Mouse (Mus musculus) forebrain, embryonic 16.5 days (tissue): ENCODE data around the gene Eng. TPM values are rescaled to one million over a fixed set of nuclear protein-coding genes. Genes with fewer than 3 reads are reported as not detected.

Experiments
- ATAC-seq: fragments of 200-750 bp; cut with Nextera tagmentation; 2 replicates; pipeline ENCODE4 v1.8.0; 2017; ENCODE audit warnings: mild to moderate bottlenecking, moderate library complexity
- H3K27ac ChIP-seq: fragments of 300-500 bp; sonication (generic); 2 replicates; pipeline ENCODE4 v1.5.1; 2014; ENCODE audit warnings: low read length, control low read depth
- H3K27me3 ChIP-seq: fragments of 300-500 bp; sonication (generic); replicated peaks from 2 replicates; pipeline ENCODE4 v1.6.1; 2014; ENCODE audit warnings: low read length; ENCODE audit not compliant: control insufficient read depth, insufficient read depth
- H3K36me3 ChIP-seq: fragments of 300-500 bp; sonication (generic); 2 replicates; pipeline ENCODE4 v1.6.1; 2014; ENCODE audit not compliant: control insufficient read depth, insufficient read depth
- H3K4me1 ChIP-seq: fragments of 300-500 bp; sonication (generic); replicated peaks from 2 replicates; pipeline ENCODE4 v1.6.1; 2014; ENCODE audit warnings: low read length; ENCODE audit not compliant: control insufficient read depth, insufficient read depth
- H3K4me2 ChIP-seq: fragments of 300-500 bp; sonication (generic); 2 replicates; pipeline ENCODE4 v1.6.1; 2014; ENCODE audit warnings: mild to moderate bottlenecking, low read length, control low read depth
- H3K4me3 ChIP-seq: fragments of 300-500 bp; sonication (generic); replicated peaks from 2 replicates; pipeline ENCODE4 v1.5.1; 2014; ENCODE audit warnings: mild to moderate bottlenecking, low read length, control low read depth
- H3K9ac ChIP-seq: fragments of 300-500 bp; sonication (generic); replicated peaks from 2 replicates; pipeline ENCODE4 v1.6.1; 2014; ENCODE audit warnings: low read depth, low read length, control low read depth
- H3K9me3 ChIP-seq: fragments of 300-500 bp; sonication (generic); 2 replicates; pipeline ENCODE4 v1.6.1; 2016; ENCODE audit warnings: low read length; ENCODE audit not compliant: control insufficient read depth
- WGBS: fragments of 180-500 bp; shearing (Covaris S2); extraction: QIAGEN DNeasy Blood & Tissue Kit; methylation state at CpG from one replicate; pipeline ENCODE4 v1.1.7; 2014; 5-methylcytosine and 5-hydroxymethylcytosine counted together
- polyA plus RNA-seq: library from polyadenylated mRNA; unstranded; fragments of >200 nt; fragmentation: Nextera tagmentation; extraction: Ambion mirVana; gene quantifications from 2 replicates; pipeline ENCODE4 v1.2.1, GENCODE M21; 2015

Gene Eng
- polyA plus RNA-seq, 1 experiment from 2014 or later, result 27.3 TPM

DNA sequence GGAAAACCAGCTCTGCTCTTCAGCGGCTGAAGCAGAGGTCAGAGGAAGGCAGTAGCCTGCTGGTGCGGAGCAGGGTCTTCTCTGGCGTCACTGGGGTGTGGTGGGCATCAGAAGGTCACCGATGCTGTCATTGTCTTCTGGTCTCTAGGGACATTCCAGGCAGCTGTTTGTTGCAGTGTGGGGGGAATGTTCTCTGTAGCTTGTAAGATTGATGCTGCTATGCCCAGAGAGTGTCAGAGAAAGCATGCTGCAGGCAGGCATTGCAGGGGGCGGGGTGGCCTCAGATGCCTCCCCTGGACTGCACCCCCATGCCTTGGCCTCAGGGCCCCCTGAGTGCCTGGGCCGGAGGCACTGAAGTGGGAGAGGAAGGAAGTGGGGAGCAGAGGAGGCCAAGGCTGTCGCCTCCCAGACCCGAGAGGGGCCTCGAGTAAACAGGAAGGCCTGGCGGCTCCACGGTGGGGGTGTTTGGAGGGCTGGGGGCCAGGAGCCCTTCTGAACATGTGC lies 8.6 kb upstream of the Eng start:
- Histone ChIP-seq H3K4me2 (no peak overlapping the region), H3K4me3 (no peak overlapping the region), H3K27me3 (no peaks in the 10 kb centered on the region), H3K9me3 (no peaks in the 10 kb centered on the region), H3K27ac (no peak overlapping the region), H3K9ac (no peak overlapping the region), H3K4me1 (no peaks in the 10 kb centered on the region), H3K36me3 (no peaks in the 10 kb centered on the region; the same call in 1 of the 2 replicates)
- no peak for ATAC-seq
- 55% methylated on average over 11 of the region's 11 CpGs for WGBS

DNA sequence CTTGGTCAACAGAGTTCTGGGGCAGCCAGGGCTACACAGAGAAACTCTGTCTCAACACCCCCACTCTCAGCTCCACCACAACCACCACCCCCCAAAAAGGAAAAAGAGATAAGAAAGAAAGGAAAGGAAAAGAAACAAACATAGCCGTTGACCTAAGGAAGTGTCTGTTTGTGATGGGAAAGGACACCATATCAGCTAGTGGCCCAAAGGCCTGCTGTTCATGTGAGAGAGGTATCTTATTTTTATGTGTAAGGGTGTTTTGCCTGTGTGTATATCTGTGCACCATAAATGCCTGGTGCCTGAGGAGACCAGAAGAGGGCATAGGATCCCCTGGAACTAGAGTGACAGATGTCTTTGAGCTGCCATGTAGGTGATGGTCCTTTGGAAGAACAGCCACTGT lies 6.8 kb upstream of the Eng start:
- Histone ChIP-seq H3K36me3 (no peaks in the 10 kb centered on the region), H3K4me3 (no peak overlapping the region), H3K27me3 (no peaks in the 10 kb centered on the region), H3K4me2 (no peak overlapping the region), H3K4me1 (no peaks in the 10 kb centered on the region), H3K9me3 (no peaks in the 10 kb centered on the region), H3K9ac (no peak overlapping the region), H3K27ac (no peak overlapping the region)
- ATAC-seq, result no peak
- 94% methylated on average over 1 of the region's 1 CpGs for WGBS

DNA sequence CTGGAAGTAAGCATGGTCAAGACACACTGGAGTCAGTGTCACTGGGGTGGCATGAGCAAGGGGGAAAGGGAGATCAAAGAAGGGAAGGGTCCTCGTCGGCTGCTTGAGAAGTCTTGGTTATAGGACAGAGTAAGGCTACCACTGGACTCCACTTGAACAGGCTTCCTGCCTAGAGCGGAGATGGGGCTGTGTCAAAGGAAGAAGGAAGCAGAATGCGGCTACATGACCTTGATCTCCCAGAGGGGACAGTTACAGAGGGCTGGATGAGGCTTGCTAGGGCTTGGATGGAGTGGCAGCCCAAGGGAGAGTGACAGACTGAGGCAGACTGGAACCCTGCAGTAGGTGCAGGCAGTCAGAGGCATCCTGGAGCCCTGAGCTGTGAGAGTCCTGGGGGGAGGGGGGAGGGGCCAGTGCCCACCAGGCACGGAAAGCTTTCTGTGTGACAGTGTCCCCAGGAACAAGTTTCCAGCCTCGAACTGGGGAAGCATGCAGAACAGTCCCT lies 5.8 kb upstream of the Eng start:
- Histone ChIP-seq H3K27ac (no peak overlapping the region), H3K4me1 (no peaks in the 10 kb centered on the region), H3K9me3 (no peaks in the 10 kb centered on the region), H3K9ac (no peak overlapping the region), H3K4me2 (no peak overlapping the region), H3K27me3 (no peaks in the 10 kb centered on the region), H3K4me3 (no peak overlapping the region), H3K36me3 (no peaks in the 10 kb centered on the region)
- WGBS, result 58% methylated on average over 6 of the region's 6 CpGs
- no peak for ATAC-seq

DNA sequence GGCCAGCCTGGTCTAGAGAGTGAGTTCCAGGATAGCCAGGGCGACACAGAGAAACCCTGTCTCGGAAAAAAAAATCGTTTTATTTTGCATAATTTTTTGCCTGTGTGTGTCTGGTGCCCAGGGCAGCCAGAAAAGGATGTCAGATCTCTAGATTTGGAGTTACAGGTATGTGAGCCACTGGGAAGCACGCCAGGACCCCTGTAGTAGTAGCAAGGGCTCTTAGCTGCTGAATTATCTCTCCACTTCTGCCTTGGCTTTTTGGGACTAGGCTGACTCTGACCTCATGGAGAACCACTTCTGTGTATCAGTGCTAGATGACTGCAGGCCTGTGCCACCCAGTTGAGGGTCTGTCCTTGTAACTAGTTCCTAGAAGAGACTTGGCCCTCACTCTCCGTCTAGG lies 4.6 kb upstream of the Eng start:
- H3K36me3 ChIP-seq, result no peaks in the 10 kb centered on the region
- no peak overlapping the region for H3K9ac ChIP-seq
- H3K9me3 ChIP-seq, result no peaks in the 10 kb centered on the region
- H3K4me2 ChIP-seq, result no peak overlapping the region
- WGBS, result 82% methylated on average over 5 of the region's 5 CpGs
- no peaks in the 10 kb centered on the region for H3K4me1 ChIP-seq
- H3K27ac ChIP-seq, result no peak overlapping the region
- H3K4me3 ChIP-seq, result no peak overlapping the region
- H3K27me3 ChIP-seq, result no peaks in the 10 kb centered on the region
- no peak for ATAC-seq

DNA sequence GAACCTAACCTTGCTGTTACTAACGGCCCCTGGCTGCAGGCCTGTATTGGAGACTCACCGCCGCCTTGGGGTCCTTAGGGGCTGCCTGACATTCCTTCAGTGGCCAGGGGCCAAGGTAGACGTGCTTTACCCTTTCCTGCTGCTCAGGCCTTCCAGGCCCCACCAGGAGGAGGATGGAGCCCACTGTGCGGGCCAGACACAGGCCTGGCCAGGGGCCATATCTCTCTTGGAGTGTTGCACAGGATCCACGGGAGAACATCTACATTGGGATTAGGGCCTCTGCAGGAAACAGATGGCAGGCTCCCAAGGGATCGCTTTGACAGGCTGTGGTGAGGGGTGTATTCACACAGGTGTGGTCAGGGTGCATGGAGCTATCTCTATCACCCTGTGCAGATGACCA lies 3.6 kb upstream of the Eng start:
- WGBS, result 60% methylated on average over 7 of the region's 7 CpGs

DNA sequence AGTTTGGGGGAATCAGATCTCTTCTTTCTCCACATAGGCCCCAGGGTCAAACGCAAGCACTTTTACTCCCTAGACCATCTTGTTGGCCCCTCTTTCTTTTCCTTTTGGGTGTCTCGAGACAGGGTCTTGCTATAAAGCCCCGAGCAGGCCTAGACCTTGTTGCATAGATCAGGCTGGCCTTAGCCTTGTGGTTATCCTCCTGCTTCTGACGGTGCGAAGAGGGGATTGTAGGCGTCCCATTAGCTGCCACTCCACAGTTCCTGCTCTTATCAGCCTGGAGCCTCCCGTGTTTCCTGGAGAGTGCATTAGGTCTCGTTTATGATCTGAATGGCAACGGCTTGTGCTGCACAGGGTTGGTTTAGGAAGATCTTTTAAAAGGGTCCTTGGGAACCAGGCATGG lies 2.3 kb upstream of the Eng start:
- no peak overlapping the region for H3K4me3 ChIP-seq
- WGBS, result 83% methylated on average over 9 of the region's 9 CpGs
- H3K9me3 ChIP-seq, result no peaks in the 10 kb centered on the region
- no peak overlapping the region for H3K4me2 ChIP-seq
- ATAC-seq, result no peak
- no peak overlapping the region for H3K9ac ChIP-seq
- no peak overlapping the region for H3K27ac ChIP-seq
- H3K36me3 ChIP-seq, result no peaks in the 10 kb centered on the region
- H3K27me3 ChIP-seq, result no peaks in the 10 kb centered on the region
- no peaks in the 10 kb centered on the region for H3K4me1 ChIP-seq

More for the DNA sequence above, 3.6 kb upstream of the Eng start:
- Histone ChIP-seq H3K27me3 (no peaks in the 10 kb centered on the region), H3K36me3 (no peaks in the 10 kb centered on the region), H3K9ac (no peak overlapping the region), H3K4me1 (no peaks in the 10 kb centered on the region), H3K27ac (no peak overlapping the region), H3K4me3 (no peak overlapping the region), H3K9me3 (no peaks in the 10 kb centered on the region), H3K4me2 (no peak overlapping the region)
- ATAC-seq, result no peak

DNA sequence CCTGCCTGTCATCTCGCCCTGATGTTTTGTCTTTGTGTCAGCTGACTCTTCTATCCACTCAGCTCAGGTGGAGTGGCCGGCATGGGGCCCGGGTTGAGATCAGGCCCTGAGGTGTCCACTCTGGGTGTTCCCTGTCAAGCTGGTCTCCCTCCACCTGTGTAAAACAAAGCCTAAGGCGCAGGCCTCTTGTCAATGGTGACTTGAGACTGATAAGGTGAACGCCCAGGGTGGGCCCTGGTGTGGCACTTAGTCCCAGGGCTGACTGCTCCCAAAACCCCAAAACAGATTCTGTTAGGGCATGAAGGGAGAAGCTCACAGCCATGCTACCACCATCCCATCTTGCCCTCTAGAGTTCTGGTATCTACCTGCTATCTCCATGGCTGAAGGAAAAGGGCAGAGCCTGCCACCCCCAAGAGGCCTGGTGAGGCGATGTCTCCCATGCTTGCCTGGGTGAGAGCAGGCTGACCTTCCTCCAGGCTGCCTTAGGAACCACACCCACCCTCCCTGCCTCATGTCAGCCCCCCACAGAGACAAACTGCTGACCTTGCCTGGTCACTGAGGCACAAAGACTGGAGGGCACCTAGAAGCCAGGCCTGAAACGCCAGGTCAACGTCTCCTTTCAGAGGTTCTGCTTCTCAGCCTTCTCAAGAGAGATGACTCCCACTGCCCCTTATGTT lies 1.5 kb upstream of the Eng start:
- Histone ChIP-seq H3K27ac (no peak overlapping the region), H3K4me2 (no peak overlapping the region), H3K9me3 (no peaks in the 10 kb centered on the region), H3K4me1 (no peaks in the 10 kb centered on the region), H3K27me3 (no peaks in the 10 kb centered on the region), H3K4me3 (no peak overlapping the region), H3K9ac (no peak overlapping the region), H3K36me3 (no peaks in the 10 kb centered on the region)
- WGBS, result 88% methylated on average over 8 of the region's 8 CpGs
- ATAC-seq, result no peak

DNA sequence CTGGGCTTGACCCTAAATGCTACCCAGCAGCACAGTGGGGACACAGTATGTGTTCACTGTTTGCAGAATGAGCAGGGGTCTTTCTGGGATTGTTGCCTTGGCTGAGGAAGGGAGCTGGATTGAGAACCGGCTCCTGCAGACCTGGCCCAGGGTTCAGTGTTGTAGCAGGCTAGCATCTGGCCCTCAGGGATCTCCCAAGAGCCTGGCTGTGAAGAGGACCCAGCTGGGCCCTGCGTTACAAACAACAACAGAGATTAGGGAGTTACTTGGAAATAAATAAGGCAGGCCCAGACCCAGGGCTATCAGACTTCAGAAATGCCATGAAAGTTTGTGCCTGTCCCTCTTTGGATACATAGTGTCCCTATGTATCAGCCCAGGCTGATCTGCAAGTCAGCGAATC lies 748 bp upstream of the Eng start:
- no peak for ATAC-seq
- no peaks in the 10 kb centered on the region for H3K36me3 ChIP-seq
- H3K4me1 ChIP-seq, result no peaks in the 10 kb centered on the region
- H3K4me3 ChIP-seq, result no peak overlapping the region
- H3K9ac ChIP-seq, result no peak overlapping the region
- H3K9me3 ChIP-seq, result no peaks in the 10 kb centered on the region
- no peaks in the 10 kb centered on the region for H3K27me3 ChIP-seq
- H3K4me2 ChIP-seq, result no peak overlapping the region
- no peak overlapping the region for H3K27ac ChIP-seq
- WGBS, result 77% methylated on average over 3 of the region's 3 CpGs

DNA sequence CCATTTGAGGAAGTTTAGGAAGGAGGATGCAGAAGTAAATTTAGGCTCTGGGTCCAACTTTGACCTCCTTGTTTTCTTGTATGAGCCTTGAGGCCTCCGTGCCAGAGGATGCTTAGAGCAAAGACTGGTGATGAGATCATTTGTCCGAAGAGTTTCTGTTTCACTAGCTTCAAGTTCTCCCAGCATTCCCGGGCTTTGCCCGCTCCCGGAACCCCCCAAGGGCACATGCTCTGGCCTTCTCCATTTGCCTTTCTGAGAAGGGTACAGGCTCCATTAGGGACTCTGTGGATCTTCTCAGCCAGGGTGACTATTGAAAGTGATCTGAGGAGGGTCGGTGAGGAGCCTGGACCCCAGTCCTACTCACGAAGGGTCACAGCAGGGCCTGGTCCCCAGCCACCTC lies 971 bp downstream of the Eng start:
- H3K4me2 ChIP-seq, result no peak overlapping the region
- H3K27me3 ChIP-seq, result no peaks in the 10 kb centered on the region
- 89% methylated on average over 7 of the region's 7 CpGs for WGBS
- no peaks in the 10 kb centered on the region for H3K4me1 ChIP-seq
- no peak overlapping the region for H3K9ac ChIP-seq
- no peak overlapping the region; the same call in 1 of the 2 replicates for H3K4me3 ChIP-seq
- H3K27ac ChIP-seq, result no peak overlapping the region
- no peaks in the 10 kb centered on the region for H3K9me3 ChIP-seq
- no peak for ATAC-seq
- no peaks in the 10 kb centered on the region for H3K36me3 ChIP-seq

DNA sequence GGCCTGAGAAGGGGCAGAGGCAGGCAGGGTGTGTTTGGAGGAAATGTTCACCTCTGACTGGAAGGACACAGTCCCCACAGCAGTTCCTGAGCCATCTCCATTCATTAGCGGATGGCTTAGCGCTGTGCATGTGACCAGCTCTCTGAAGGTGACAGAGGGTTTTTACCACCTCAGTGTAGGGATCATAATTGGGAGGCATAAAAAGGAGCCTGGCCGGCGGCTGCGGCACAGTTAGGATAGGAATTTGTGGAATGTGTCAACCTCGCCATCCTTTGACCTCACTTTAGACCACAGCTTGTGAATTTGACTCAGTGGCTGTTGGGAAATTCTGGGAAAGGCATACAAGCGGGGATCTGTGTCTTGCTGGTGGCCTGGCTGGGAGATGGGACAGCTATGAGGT lies 7.4 kb downstream of the Eng start:
- ATAC-seq, result no peak
- H3K4me2 ChIP-seq, result no peak overlapping the region
- H3K27me3 ChIP-seq, result no peaks in the 10 kb centered on the region
- no peaks in the 10 kb centered on the region for H3K4me1 ChIP-seq
- 56% methylated on average over 7 of the region's 7 CpGs for WGBS
- H3K9me3 ChIP-seq, result no peaks in the 10 kb centered on the region
- no peak overlapping the region for H3K27ac ChIP-seq
- H3K9ac ChIP-seq, result no peak overlapping the region
- H3K4me3 ChIP-seq, result no peak overlapping the region
- H3K36me3 ChIP-seq, result no peaks in the 10 kb centered on the region
